Mouse (Mus musculus): Measurements from ENCODE around the gene Gcm1.
A peak's percentile ranks its signal among the peaks of the same experiment; 100 is the strongest.

Gene Gcm1

DNA sequence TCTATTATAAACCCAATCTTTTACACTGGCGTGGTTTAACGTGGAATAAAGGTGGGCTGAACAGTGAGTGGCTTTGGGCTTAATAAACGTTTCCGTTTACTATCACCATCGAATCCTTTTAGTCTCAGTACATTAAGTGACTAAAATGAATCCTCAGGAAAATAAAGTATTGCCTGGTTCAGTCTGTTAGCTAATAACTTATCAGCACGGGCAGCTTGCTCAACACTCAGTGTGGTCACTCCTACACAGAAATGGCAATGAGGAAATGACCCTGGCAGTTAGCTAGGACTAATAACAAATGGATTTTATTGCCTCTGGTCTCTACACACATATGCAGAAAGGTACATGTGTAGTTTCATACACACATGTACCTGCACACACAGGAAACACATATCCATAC, 53.2 kb downstream of the Gcm1 start:
- no peak for DNase-seq

- no peak for DNase-seq
Measured at GRCm38 (mm10) chr9:78105501-78105932, 53.8 kb downstream of the Gcm1 start.

GRCm38 (mm10) chr9:78106821-78107220, 55.1 kb downstream of the Gcm1 start:
- peak; percentile 49 for DNase-seq

DNA sequence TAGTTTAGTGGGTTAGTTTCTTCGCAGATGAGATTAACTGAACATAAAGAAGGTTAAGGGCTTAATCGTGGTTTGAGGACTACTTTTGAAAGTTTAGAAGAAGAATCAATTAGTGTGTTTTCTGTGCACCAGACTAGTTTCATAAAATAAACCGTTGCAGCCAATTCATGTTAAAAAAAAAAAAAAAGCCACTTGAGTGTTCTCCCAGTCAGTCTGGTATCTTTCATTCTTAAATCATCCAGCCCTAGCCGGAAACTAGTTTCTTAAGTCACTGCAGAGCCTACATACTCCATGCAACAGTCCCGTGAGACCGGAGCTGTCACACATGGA, 55.8 kb downstream of the Gcm1 start:
- DNase-seq = no peak

GRCm38 (mm10) chr9:78107912-78108795, 56.4 kb downstream of the Gcm1 start:
- DNase-seq = peak; percentile 84

- peak; percentile 88 for DNase-seq
Measured at GRCm38 (mm10) chr9:78108796-78109239, 57.1 kb downstream of the Gcm1 start, which contains the start of the genes Fbxo9 and Ick. Gene Fbxo9, minus strand, starts transcription at chr9:78109065. Gene Ick, plus strand, starts transcription at chr9:78109192.

DNA sequence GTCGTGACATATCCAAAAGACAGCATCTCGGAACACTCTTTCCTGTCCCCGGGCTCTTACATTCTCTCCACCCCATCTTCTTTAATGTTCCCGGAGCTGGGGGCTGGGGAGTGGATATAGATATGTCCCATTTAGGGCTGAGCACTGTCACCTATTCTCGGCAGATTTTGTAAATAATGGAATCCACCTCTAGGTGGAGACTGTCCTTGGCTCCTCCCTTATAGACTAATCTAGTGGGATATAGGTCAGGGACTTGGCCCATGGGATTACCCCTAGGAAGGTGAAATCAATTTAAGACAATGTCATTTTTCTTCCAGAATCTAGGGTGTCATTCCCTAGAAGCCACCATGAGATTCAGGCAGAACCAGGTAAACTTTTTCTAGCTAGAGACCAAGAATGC, 57.9 kb downstream of the Gcm1 start:
- no peak for DNase-seq

DNA sequence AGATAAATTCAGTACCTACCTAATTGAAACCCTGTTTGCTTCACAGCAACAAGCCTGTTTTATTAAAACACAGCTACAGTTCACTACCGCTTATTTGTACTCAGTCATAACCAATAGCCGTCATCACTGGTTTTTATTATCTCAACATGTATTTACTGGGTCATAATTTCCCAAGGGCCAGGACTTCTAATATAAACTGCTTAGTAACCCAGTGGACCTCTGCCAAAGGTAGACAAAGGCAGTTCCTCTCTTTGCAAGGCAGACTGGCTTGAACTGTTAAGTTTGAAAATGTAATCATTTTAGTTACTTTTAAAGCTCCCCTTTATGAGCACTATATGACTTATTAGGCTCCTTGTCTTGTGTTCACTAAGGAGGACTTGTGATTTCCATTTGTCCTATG, 59.7 kb downstream of the Gcm1 start:
- DNase-seq = no peak

GRCm38 (mm10) chr9:78112770-78113537, 61.2 kb downstream of the Gcm1 start:
- DNase-seq = peak; percentile 95

GRCm38 (mm10) chr9:78113538-78113885, 61.8 kb downstream of the Gcm1 start:
- DNase-seq = no peak
